Mouse (Mus musculus) liver, embryonic 14.5 days (tissue): Measurements from ENCODE around the gene Nkapd1. TPM values are rescaled to one million over a fixed set of nuclear protein-coding genes. Genes with fewer than 3 reads are reported as not detected.

ENCODE experiments used
- ATAC-seq: fragments of 200-750 bp; cut with Nextera tagmentation; 2 replicates; pipeline ENCODE4 v1.8.0; 2017; ENCODE audit warnings: moderate number of reproducible peaks, mild to moderate bottlenecking, moderate library complexity; ENCODE audit not compliant: insufficient read depth
- DNase-seq, 3 experiments: peaks; one replicate each; pipeline ENCODE4 v3.0.0-alpha.2; 2012 to 2013; ENCODE audit warnings: low read depth in 3 of 3, low spot score in 3 of 3
- H3K27ac ChIP-seq: fragments of 300-500 bp; sonication (generic); 2 replicates; pipeline ENCODE4 v1.5.1; 2014; ENCODE audit warnings: moderate library complexity, mild to moderate bottlenecking, control low read depth, inconsistent platforms
- H3K27me3 ChIP-seq: fragments of 300-500 bp; sonication (generic); 2 replicates; pipeline ENCODE4 v1.6.1; 2014; ENCODE audit warnings: mild to moderate bottlenecking, low read length, moderate library complexity; ENCODE audit not compliant: control insufficient read depth, insufficient read depth
- H3K36me3 ChIP-seq: fragments of 300-500 bp; sonication (generic); replicated peaks from 2 replicates; pipeline ENCODE4 v1.6.1; 2014; ENCODE audit warnings: low read depth; ENCODE audit not compliant: control insufficient read depth, insufficient read depth
- H3K4me1 ChIP-seq, 2 experiments: fragments of 200-500 bp in 1 of 2; fragments of 300-500 bp in 1 of 2; sonication (generic) in 1 of 2; replicated peaks; 2 replicates each; pipeline ENCODE4 v1.6.1; 2012 to 2014; ENCODE audit warnings: antibody characterized with exemption in 1 of 2, inconsistent platforms in 1 of 2, low read length in 1 of 2; ENCODE audit not compliant: control insufficient read depth in 2 of 2, insufficient read depth in 2 of 2
- H3K4me2 ChIP-seq: fragments of 300-500 bp; sonication (generic); 2 replicates; pipeline ENCODE4 v1.6.1; 2014; ENCODE audit warnings: low read depth, mild to moderate bottlenecking, control low read depth, moderate library complexity
- H3K4me3 ChIP-seq, 2 experiments: fragments of 200-500 bp in 1 of 2; fragments of 300-500 bp in 1 of 2; sonication (generic) in 1 of 2; 2 replicates each; pipeline ENCODE4 v1.5.1; 2012 to 2014; ENCODE audit warnings: low read depth in 2 of 2, low read length in 2 of 2, mild to moderate bottlenecking in 2 of 2, control low read depth in 1 of 2, inconsistent platforms in 1 of 2, moderate library complexity in 1 of 2; ENCODE audit not compliant: insufficient read depth in 1 of 2
- H3K9ac ChIP-seq: fragments of 300-500 bp; sonication (generic); replicated peaks from 2 replicates; pipeline ENCODE4 v1.6.1; 2014; ENCODE audit warnings: mild to moderate bottlenecking, control low read depth, moderate library complexity
- H3K9me3 ChIP-seq: fragments of 300-500 bp; sonication (generic); 2 replicates; pipeline ENCODE4 v1.6.1; 2016; ENCODE audit warnings: low read length, mixed read lengths; ENCODE audit not compliant: control insufficient read depth
- CTCF ChIP-seq: IDR thresholded peaks from 2 replicates; pipeline ENCODE4 v1.5.1; 2016; ENCODE audit warnings: antibody characterized with exemption, low read depth, control low read depth
- EP300 ChIP-seq: IDR thresholded peaks from 2 replicates; pipeline ENCODE4 v1.6.1; 2016; ENCODE audit warnings: antibody characterized with exemption, low read depth
- WGBS: fragments of 180-500 bp; shearing (Covaris S2); extraction: QIAGEN DNeasy Blood & Tissue Kit; methylation state at CpG from one replicate; pipeline ENCODE4 v1.1.7; 2014; ENCODE audit not compliant: insufficient replicate concordance; 5-methylcytosine and 5-hydroxymethylcytosine counted together
- polyA plus RNA-seq, 2 experiments: library from polyadenylated mRNA; depleted of rRNA in 1 of 2; stranded (reverse) in 1 of 2; unstranded in 1 of 2; fragments of >200 nt; fragmentation: Nextera tagmentation in 1 of 2; extraction: Ambion mirVana in 1 of 2; gene quantifications; 2 replicates each; pipeline versions ENCODE4 v1.2.1 to v1.2.3; 2012 to 2014

Nkapd1 gene
- polyA plus RNA-seq, 2 experiments, result 4.7 to 7.3 TPM

DNA sequence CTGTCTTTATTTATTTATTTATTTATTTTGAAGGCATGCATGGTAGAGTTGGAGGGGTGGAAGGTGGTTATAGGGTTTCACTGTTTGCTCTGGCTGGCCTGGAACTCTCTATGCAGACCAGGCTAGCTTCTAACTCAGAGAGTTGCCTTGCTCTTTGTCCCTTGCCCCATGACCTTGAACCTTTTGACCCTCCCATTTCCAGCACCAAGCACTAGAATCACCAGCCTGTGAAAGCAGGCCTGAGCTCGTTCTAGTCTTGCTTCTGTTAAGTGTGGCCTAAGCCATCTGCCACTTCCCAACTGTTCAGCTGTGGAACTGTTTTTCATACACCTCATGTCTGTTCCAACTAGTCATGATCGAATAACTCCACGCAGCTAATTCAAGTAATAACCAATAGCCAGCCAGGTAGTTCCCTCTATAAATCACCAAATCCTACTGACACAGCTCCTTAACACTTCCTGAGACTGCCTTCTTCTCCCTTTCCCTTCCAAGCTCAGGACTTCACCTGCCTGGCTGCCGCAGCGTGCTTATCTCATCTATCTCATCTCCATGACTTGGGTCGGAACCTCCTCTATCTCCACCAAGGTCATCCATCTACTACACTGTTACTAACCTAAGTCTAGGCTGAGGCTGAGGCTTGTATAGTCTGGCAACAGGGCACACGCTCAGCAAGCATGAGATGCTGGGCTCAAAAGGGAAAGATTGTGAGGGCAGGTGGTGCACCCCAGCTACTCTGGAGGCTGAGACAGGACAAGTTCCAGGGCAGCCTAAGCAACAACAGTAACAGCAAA is 15.0 kb downstream of the Nkapd1 start:
- Histone ChIP-seq H3K9ac (peak overlapping the region; percentile 84), H3K27me3 (no peaks in the 10 kb centered on the region), H3K4me3 (peak overlapping the region; percentile 84 to 96), H3K27ac (peak overlapping the region; percentile 71), H3K4me2 (peak overlapping the region; percentile 87), H3K36me3 (peaks cover 47% of the 10 kb centered on the region), H3K4me1 (peaks cover 24 to 26% of the 10 kb centered on the region in 2 experiments), H3K9me3 (no peaks in the 10 kb centered on the region)
- DNase-seq (no peak), ATAC-seq (no peak)
- WGBS, result 29% methylated on average over 7 of the region's 7 CpGs
- no peak for TF ChIP-seq EP300
- TF ChIP-seq CTCF, result no peak

- Histone ChIP-seq H3K36me3 (peaks cover 50% of the 10 kb centered on the region), H3K4me1 (peaks cover 24 to 26% of the 10 kb centered on the region in 2 experiments), H3K9me3 (no peaks in the 10 kb centered on the region), H3K27me3 (no peaks in the 10 kb centered on the region), H3K9ac (peak overlapping the region; percentile 84), H3K27ac (peak overlapping the region; percentile 71), H3K4me2 (peak overlapping the region; percentile 87), H3K4me3 (peak overlapping the region; percentile 37 to 84)
- ATAC-seq (peak; percentile 55), DNase-seq (no peak)
- no peak for TF ChIP-seq EP300
- TF ChIP-seq CTCF, result no peak
- 9% methylated on average over 6 of the region's 6 CpGs for WGBS
Observed at GRCm38 (mm10) chr9:50601536-50601935, 15.7 kb downstream of the Nkapd1 start.

DNA sequence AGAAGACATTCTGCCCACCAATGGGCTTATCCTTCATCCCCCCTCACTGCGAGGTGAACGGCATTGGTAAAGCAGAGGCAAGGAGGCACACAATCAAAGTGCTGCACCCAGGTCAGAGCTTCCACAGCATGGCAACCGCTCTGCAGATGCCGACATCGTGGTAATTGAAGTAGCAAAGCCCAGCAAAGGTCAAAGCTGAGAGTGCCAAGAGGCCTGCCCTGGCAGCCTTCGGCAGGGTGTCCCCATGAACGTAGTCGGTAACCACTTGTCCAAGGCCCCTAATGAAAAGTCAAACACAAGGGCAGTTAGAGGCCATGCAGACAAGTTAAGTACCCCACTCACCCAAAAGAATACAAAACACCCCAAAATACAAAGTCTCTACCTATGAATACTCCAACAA is 20.3 kb downstream of the Nkapd1 start:
- no peak overlapping the region for H3K4me2 ChIP-seq
- H3K9ac ChIP-seq, result no peak overlapping the region
- 91% methylated on average over 8 of the region's 8 CpGs for WGBS
- no peak for TF ChIP-seq EP300
- TF ChIP-seq CTCF, result no peak
- H3K4me1 ChIP-seq, result peaks cover 10 to 13% of the 10 kb centered on the region in 2 experiments
- peaks cover 46% of the 10 kb centered on the region for H3K36me3 ChIP-seq
- H3K27me3 ChIP-seq, result no peaks in the 10 kb centered on the region
- no peak overlapping the region for H3K27ac ChIP-seq
- ATAC-seq (no peak), DNase-seq (no peak)
- no peak overlapping the region for H3K4me3 ChIP-seq
- no peaks in the 10 kb centered on the region for H3K9me3 ChIP-seq

- WGBS, result 63% methylated on average over 12 of the region's 12 CpGs
Observed at GRCm38 (mm10) chr9:50594794-50595417, 22.4 kb downstream of the Nkapd1 start.

DNA sequence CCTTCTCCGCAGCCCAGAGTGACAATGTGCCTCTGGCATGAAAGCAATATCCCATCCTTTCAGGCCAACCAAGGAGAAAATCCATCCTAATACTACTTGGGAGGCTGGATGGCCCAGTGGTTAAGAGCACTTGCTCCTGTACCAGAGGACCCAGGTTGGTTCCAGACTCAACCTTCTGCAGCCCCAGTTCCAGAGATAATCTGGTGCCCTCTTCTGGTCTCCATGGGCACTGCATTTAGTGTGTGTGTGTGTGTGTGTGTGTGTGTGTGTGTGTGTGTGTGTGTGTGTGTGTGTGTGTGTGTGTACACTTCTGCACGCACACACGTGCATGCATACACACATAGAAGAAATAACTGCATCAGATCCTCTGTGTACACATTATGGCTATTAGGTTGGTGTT is 23.7 kb downstream of the Nkapd1 start:
- 0 out of 2 replicates have a peak, but pooled peaks have one; percentile 21 for ATAC-seq
- no peaks in the 10 kb centered on the region for H3K27me3 ChIP-seq
- no peak overlapping the region for H3K9ac ChIP-seq
- DNase-seq, result no peak
- WGBS, result 61% methylated on average over 3 of the region's 3 CpGs
- H3K4me2 ChIP-seq, result no peak overlapping the region
- H3K27ac ChIP-seq, result no peak overlapping the region
- H3K4me1 ChIP-seq, result peaks cover 0 to 6% of the 10 kb centered on the region in 2 experiments; a peak in 2 of 4 replicates
- peaks cover 26% of the 10 kb centered on the region for H3K36me3 ChIP-seq
- no peaks in the 10 kb centered on the region for H3K9me3 ChIP-seq
- TF ChIP-seq CTCF, result peak; percentile 82
- no peak for TF ChIP-seq EP300
- H3K4me3 ChIP-seq, result no peak overlapping the region

More at GRCm38 (mm10) chr9:50594794-50595417, 22.4 kb downstream of the Nkapd1 start:
- ATAC-seq (peak; percentile 68), DNase-seq (no peak)
- no peaks in the 10 kb centered on the region for H3K27me3 ChIP-seq
- no peak overlapping the region for H3K9ac ChIP-seq
- no peaks in the 10 kb centered on the region for H3K9me3 ChIP-seq
- H3K4me3 ChIP-seq, result no peak overlapping the region
- no peak overlapping the region; the same call in 1 of the 2 replicates for H3K27ac ChIP-seq
- H3K4me2 ChIP-seq, result no peak overlapping the region
- TF ChIP-seq EP300 (no peak), CTCF (no peak)
- peaks cover 0 to 6% of the 10 kb centered on the region in 2 experiments; a peak in 2 of 4 replicates for H3K4me1 ChIP-seq
- H3K36me3 ChIP-seq, result peaks cover 39% of the 10 kb centered on the region
